Mouse (Mus musculus) hematopoietic stem cell, adult 5-6 weeks (primary cell): ENCODE data around the gene Slc9a3r2. TPM values are rescaled to one million over a fixed set of nuclear protein-coding genes. Genes with fewer than 3 reads are reported as not detected.

Experiments used
- total RNA-seq: library from RNA; stranded (forward); fragments of 172-1452, 232-1000 nt; gene quantifications from 2 replicates; pipeline ENCODE4 v1.2.3, GENCODE M21; 2017

Gene Slc9a3r2
- total RNA-seq, 1 experiment from 2014 or later: 2.2 TPM

Other genes with a start within 250 kb of the Slc9a3r2 start
- 160 and 256 TPM in 2 replicates for gene Rnps1, start 235.8 kb downstream of the Slc9a3r2 start, total RNA-seq
- gene Eci1, start 223.7 kb downstream of the Slc9a3r2 start, total RNA-seq: 21.2 and 30.8 TPM in 2 replicates
- 2.7 TPM in 1 of 2 replicates, not detected in the other for gene Dnase1l2, start 207.2 kb downstream of the Slc9a3r2 start, total RNA-seq
- 12.1 and 22.6 TPM in 2 replicates for gene E4f1, start 180.0 kb downstream of the Slc9a3r2 start, total RNA-seq
- 12.9 and 13.3 TPM in 2 replicates for gene Pgp, start 179.9 kb downstream of the Slc9a3r2 start, total RNA-seq
- 1.2 TPM in 1 of 2 replicates, not detected in the other for gene Bricd5, start 176.4 kb downstream of the Slc9a3r2 start, total RNA-seq
- 9.2 and 31.8 TPM in 2 replicates for gene Mlst8, start 171.2 kb downstream of the Slc9a3r2 start, total RNA-seq
- gene Caskin1, start 161.7 kb downstream of the Slc9a3r2 start, total RNA-seq: not detected in 2 replicates
- gene Traf7, start 122.4 kb downstream of the Slc9a3r2 start, total RNA-seq: 72.9 and 85.6 TPM in 2 replicates
- gene Rab26, start 116.1 kb downstream of the Slc9a3r2 start, total RNA-seq: 1.4 TPM in 1 of 2 replicates, not detected in the other
- 13.3 and 17.9 TPM in 2 replicates for gene Pkd1, start 100.5 kb downstream of the Slc9a3r2 start, total RNA-seq
- 25.1 and 59.3 TPM in 2 replicates for gene Tsc2, start 17.7 kb downstream of the Slc9a3r2 start, total RNA-seq
- 11.1 and 14.5 TPM in 2 replicates for gene Nthl1, start 17.6 kb downstream of the Slc9a3r2 start, total RNA-seq
- not detected in 2 replicates for gene Npw, start 8.1 kb upstream of the Slc9a3r2 start, total RNA-seq
- 19.7 and 22.8 TPM in 2 replicates for gene Zfp598, start 19.4 kb upstream of the Slc9a3r2 start, total RNA-seq
- 0.25 TPM in 1 of 2 replicates, not detected in the other for gene Syngr3, start 39.6 kb upstream of the Slc9a3r2 start, total RNA-seq
- 29.3 and 45.5 TPM in 2 replicates for gene Gfer, start 45.8 kb upstream of the Slc9a3r2 start, total RNA-seq
- gene Noxo1, start 45.9 kb upstream of the Slc9a3r2 start, total RNA-seq: 1.2 and 2.8 TPM in 2 replicates
- 24.0 and 29.7 TPM in 2 replicates for gene Tbl3, start 57.3 kb upstream of the Slc9a3r2 start, total RNA-seq
- gene Rnf151, start 67.7 kb upstream of the Slc9a3r2 start, total RNA-seq: not detected in 2 replicates
- 1,140 and 1,689 TPM in 2 replicates for gene Rps2, start 67.8 kb upstream of the Slc9a3r2 start, total RNA-seq
- 164 and 207 TPM in 2 replicates for gene Ndufb10, start 74.2 kb upstream of the Slc9a3r2 start, total RNA-seq
- gene Rpl3l, start 77.5 kb upstream of the Slc9a3r2 start, total RNA-seq: not detected in 2 replicates
- gene Msrb1, start 86.3 kb upstream of the Slc9a3r2 start, total RNA-seq: 33.6 and 69.4 TPM in 2 replicates
- not detected in 2 replicates for gene Hs3st6, start 102.7 kb upstream of the Slc9a3r2 start, total RNA-seq
- 0.44 TPM in 1 of 2 replicates, not detected in the other for gene Meiob, start 154.0 kb upstream of the Slc9a3r2 start, total RNA-seq
- gene Hagh, start 189.8 kb upstream of the Slc9a3r2 start, total RNA-seq: 24.5 and 24.6 TPM in 2 replicates
- gene Fahd1, start 200.0 kb upstream of the Slc9a3r2 start, total RNA-seq: 15.0 and 19.6 TPM in 2 replicates
- gene Igfals, start 215.7 kb upstream of the Slc9a3r2 start, total RNA-seq: not detected in 2 replicates
- 27.9 and 33.1 TPM in 2 replicates for gene Nubp2, start 236.0 kb upstream of the Slc9a3r2 start, total RNA-seq
- gene Spsb3, start 236.3 kb upstream of the Slc9a3r2 start, total RNA-seq: 6.0 and 12.9 TPM in 2 replicates
- 13.7 and 27.3 TPM in 2 replicates for gene Eme2, start 244.8 kb upstream of the Slc9a3r2 start, total RNA-seq
- 23.1 and 25.8 TPM in 2 replicates for gene Mrps34, start 244.8 kb upstream of the Slc9a3r2 start, total RNA-seq
- 22.5 and 44.1 TPM in 2 replicates for gene Nme3, start 246.2 kb upstream of the Slc9a3r2 start, total RNA-seq